Comparison of ENCODE assay signal across 8 mouse cellular contexts in the genomic region with DNA sequence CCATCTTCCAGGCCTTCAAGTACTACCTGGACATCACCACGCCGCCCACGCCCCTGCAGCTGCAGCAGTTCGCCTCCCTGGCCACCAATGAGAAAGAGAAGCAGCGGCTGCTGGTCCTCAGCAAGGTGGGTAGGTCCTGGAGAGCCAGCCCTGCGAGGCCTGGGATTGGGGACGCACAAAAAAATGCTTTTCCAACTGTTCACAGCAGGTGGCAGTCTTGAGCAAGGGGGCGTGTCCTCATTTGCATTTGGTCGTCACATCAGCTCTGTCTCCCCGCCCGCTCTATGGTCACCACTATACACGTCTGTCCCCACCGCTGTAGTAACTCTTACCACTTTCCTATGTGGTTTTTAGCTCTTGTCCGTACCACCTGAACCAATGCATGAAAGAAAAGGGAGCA. TPM values are rescaled to one million over a fixed set of nuclear protein-coding genes. Genes with fewer than 3 reads are reported as not detected.
DNase-seq lines count a peak whose midpoint lies in the region; ATAC-seq lines count a peak whose summit lies in the region.

No protein-coding gene starts in this region.

- DNase-seq in cerebellum, postnatal 25 days, result peak; percentile 38 to 62
- DNase-seq in cerebellum, adult 11-12 months, result no peak
- peak; percentile 83 for DNase-seq in adrenal gland, postnatal 14 days
- DNase-seq in forebrain, embryonic 11.5 days (ENCODE audit: low spot score), result peak; percentile 88
- peak; percentile 56 for DNase-seq in left cerebral cortex, postnatal 4 days
- peak; percentile 80 for DNase-seq in mesoderm, embryonic 11.5 days (ENCODE audit: low read depth, low spot score)
- peak; percentile 16 to 17 for DNase-seq in spleen, postnatal 36 days (ENCODE audit: low spot score in 2 of 2)

- no peaks in the 10 kb centered on the region for H3K27me3 ChIP-seq in forebrain, embryonic 11.5 days (ENCODE audit: control insufficient read depth, insufficient read depth, low read length)

- ATAC-seq in forebrain, embryonic 11.5 days (replicated peaks; ENCODE audit: low FRiP score), result no peak; the same call in 1 of the 2 replicates
- peak; percentile 88 for ATAC-seq in hematopoietic stem cell, adult 5-6 weeks (replicated peaks in 1 of 2; ENCODE audit: insufficient read depth in 1 of 2, low FRiP score in 2 of 2, low TSS enrichment in 1 of 2, low read depth in 1 of 2, poor library complexity in 2 of 2, severe bottlenecking in 2 of 2)

- intact Hi-C loops in left cerebral cortex, postnatal 4 days (cut with DNase I), result loop anchor here (5.0 kb wide), 1 partner anchor 96 kb away; no protein-coding TSS in a partner anchor

- H3K9ac ChIP-seq in forebrain, embryonic 11.5 days (ENCODE audit: low read length), result no peak overlapping the region

- no peaks in the 10 kb centered on the region for H3K36me3 ChIP-seq in forebrain, embryonic 11.5 days (ENCODE audit: control insufficient read depth, insufficient read depth, low read length)

- peak overlapping the region; percentile 31; the same call in 1 of the 2 replicates for H3K4me2 ChIP-seq in forebrain, embryonic 11.5 days (ENCODE audit: low read depth, low read length, severe bottlenecking)

- no peak overlapping the region for H3K27ac ChIP-seq in forebrain, embryonic 11.5 days (ENCODE audit: low read depth, low read length)

- H3K9me3 ChIP-seq in forebrain, embryonic 11.5 days (ENCODE audit: control insufficient read depth, low read length), result no peaks in the 10 kb centered on the region

- WGBS in forebrain, embryonic 11.5 days, result 13% methylated on average over 14 of the region's 14 CpGs

- no peaks in the 10 kb centered on the region for H3K4me1 ChIP-seq in forebrain, embryonic 11.5 days (replicated peaks; ENCODE audit: control insufficient read depth, insufficient read depth, low read length)

- H3K4me3 ChIP-seq in forebrain, embryonic 11.5 days (ENCODE audit: low read depth, low read length), result no peak overlapping the region

RNA-seq across cellular contexts. Expression of a gene that starts 38.3 kb away (rescaled TPM):
- total RNA-seq in adrenal gland, postnatal 14 days (2021), result 77.8 and 121 TPM in 2 replicates
- polyA plus RNA-seq in forebrain, embryonic 11.5 days (2014; fragmentation: Nextera tagmentation; extraction: Ambion mirVana), result 122 and 130 TPM in 2 replicates
- total RNA-seq in hematopoietic stem cell, adult 5-6 weeks (2017), result 27.3 and 33.7 TPM in 2 replicates
- 100 to 1,000 TPM; 146 to 169 TPM for total RNA-seq in left cerebral cortex, postnatal 4 days (2021)
